Mouse (Mus musculus): Measurements from ENCODE around the gene Myh15. TPM values are rescaled to one million over a fixed set of nuclear protein-coding genes. Genes with fewer than 3 reads are reported as not detected.

Gene Myh15
- polyA plus RNA-seq (2012; rRNA removed): 0.01 and 0.06 TPM in 2 replicates

GRCm38 (mm10) chr16:49057186-49057585 is at the start of gene Myh15:
Gene Myh15, plus strand, starts transcription at chr16:49057486.

Other genes starting within 250 kb of the Myh15 start
- gene Retnlb, start 240.6 kb upstream of the Myh15 start, polyA plus RNA-seq (2012; rRNA removed): not detected in 2 replicates
- 0.10 TPM in 1 of 2 replicates, not detected in the other for gene Retnla, start 214.9 kb upstream of the Myh15 start, polyA plus RNA-seq (2012; rRNA removed)
- gene Retnlg, start 184.9 kb upstream of the Myh15 start, polyA plus RNA-seq (2012; rRNA removed): 0.25 TPM in 1 of 2 replicates, not detected in the other
- 35.2 and 74.4 TPM in 2 replicates for gene Dzip3, start 63.3 kb upstream of the Myh15 start, polyA plus RNA-seq (2012; rRNA removed)
- gene Cip2a, start 63.3 kb upstream of the Myh15 start, polyA plus RNA-seq (2012; rRNA removed): 41.8 and 59.2 TPM in 2 replicates